Mouse (Mus musculus) midbrain, postnatal 0 days (tissue): ENCODE results near the gene Slc6a9. TPM values are rescaled to one million over a fixed set of nuclear protein-coding genes. Genes with fewer than 3 reads are reported as not detected.

Experiments used
- ATAC-seq: fragments of 200-750 bp; cut with Nextera tagmentation; 2 replicates; pipeline ENCODE4 v1.8.0; 2017; ENCODE audit warnings: moderate number of reproducible peaks, mild to moderate bottlenecking, moderate TSS enrichment, moderate library complexity; ENCODE audit not compliant: low FRiP score
- DNase-seq: peaks from one replicate; pipeline ENCODE4 v3.0.0-alpha.2; 2015; ENCODE audit warnings: low spot score
- H3K27ac ChIP-seq: fragments of 300-500 bp; sonication (generic); 2 replicates; pipeline ENCODE4 v1.5.1; 2014; ENCODE audit warnings: low read depth, mild to moderate bottlenecking, low read length, mixed read lengths
- H3K27me3 ChIP-seq: fragments of 300-500 bp; sonication (generic); 2 replicates; pipeline ENCODE4 v1.6.1; 2014; ENCODE audit warnings: low read length, control low read depth, mixed read lengths; ENCODE audit not compliant: insufficient read depth
- H3K36me3 ChIP-seq: fragments of 300-500 bp; sonication (generic); 2 replicates; pipeline ENCODE4 v1.6.1; 2014; ENCODE audit warnings: low read length, control low read depth, mixed read lengths; ENCODE audit not compliant: insufficient read depth
- H3K4me1 ChIP-seq: fragments of 300-500 bp; sonication (generic); 2 replicates; pipeline ENCODE4 v1.6.1; 2014; ENCODE audit warnings: mild to moderate bottlenecking, control low read depth, antibody characterized with exemption, low read length, mixed read lengths; ENCODE audit not compliant: insufficient read depth
- H3K4me2 ChIP-seq: fragments of 300-500 bp; sonication (generic); 2 replicates; pipeline ENCODE4 v1.6.1; 2014; ENCODE audit warnings: low read depth, mild to moderate bottlenecking, low read length, mixed read lengths; ENCODE audit not compliant: poor library complexity, severe bottlenecking
- H3K4me3 ChIP-seq: fragments of 300-500 bp; sonication (generic); 2 replicates; pipeline ENCODE4 v1.5.1; 2014; ENCODE audit warnings: low read depth, mild to moderate bottlenecking, low read length, moderate library complexity
- H3K9ac ChIP-seq: fragments of 300-500 bp; sonication (generic); replicated peaks from 2 replicates; pipeline ENCODE4 v1.6.1; 2014; ENCODE audit warnings: mild to moderate bottlenecking, low read length, moderate library complexity, mixed read lengths; ENCODE audit not compliant: poor library complexity, severe bottlenecking
- H3K9me3 ChIP-seq: fragments of 300-500 bp; sonication (generic); 2 replicates; pipeline ENCODE4 v1.6.1; 2016; ENCODE audit warnings: low read length, control low read depth
- CTCF ChIP-seq: IDR thresholded peaks from 2 replicates; pipeline ENCODE4 v1.5.1; 2016; ENCODE audit warnings: antibody characterized with exemption, mild to moderate bottlenecking
- WGBS: fragments of 180-500 bp; shearing (Covaris S2); extraction: QIAGEN DNeasy Blood & Tissue Kit; methylation state at CpG from one replicate; pipeline ENCODE4 v1.1.7; 2014; 5-methylcytosine and 5-hydroxymethylcytosine counted together
- polyA plus RNA-seq: library from polyadenylated mRNA; unstranded; fragments of >200 nt; fragmentation: Nextera tagmentation; extraction: Ambion mirVana; gene quantifications from 2 replicates; pipeline ENCODE4 v1.2.1, GENCODE M21; 2015
- total RNA-seq: library from RNA; depleted of rRNA; stranded (reverse); fragments of >200 nt; gene quantifications from 2 replicates; pipeline ENCODE4 v1.2.3, GENCODE M21; 2014

The Slc6a9 gene
- total and polyA plus RNA-seq, 2 experiments from 2014 or later = 58.7 to 105 TPM

DNA sequence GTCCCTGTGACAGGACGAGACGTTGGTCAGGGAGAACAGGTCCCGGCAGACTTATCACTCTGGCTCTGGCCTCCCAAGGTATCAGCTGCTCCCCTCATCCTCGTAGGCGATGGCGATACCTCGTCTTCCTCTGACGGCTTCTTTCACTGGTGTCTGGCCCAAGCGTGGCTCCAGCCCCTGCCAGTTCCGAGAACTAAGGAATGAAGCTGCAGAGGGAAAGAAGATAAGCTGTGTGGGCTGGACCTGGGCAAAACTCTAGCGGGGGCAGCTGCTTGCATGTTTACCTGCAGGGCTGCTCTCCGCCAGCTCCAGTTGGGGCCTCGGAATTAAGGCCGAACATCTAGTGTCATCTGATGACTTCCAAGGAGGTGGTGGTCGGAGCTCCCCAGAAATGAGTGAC is 55.2 kb downstream of the Slc6a9 start:
- Histone ChIP-seq H3K27ac (no peak overlapping the region), H3K27me3 (no peaks in the 10 kb centered on the region), H3K36me3 (peaks cover 28% of the 10 kb centered on the region), H3K4me3 (no peak overlapping the region), H3K9ac (no peak overlapping the region), H3K9me3 (no peaks in the 10 kb centered on the region), H3K4me1 (peaks cover 10% of the 10 kb centered on the region), H3K4me2 (no peak overlapping the region)
- no peak for DNase-seq
- no peak for TF ChIP-seq CTCF
- 91% methylated on average over 15 of the region's 15 CpGs for WGBS
- ATAC-seq = no peak

DNA sequence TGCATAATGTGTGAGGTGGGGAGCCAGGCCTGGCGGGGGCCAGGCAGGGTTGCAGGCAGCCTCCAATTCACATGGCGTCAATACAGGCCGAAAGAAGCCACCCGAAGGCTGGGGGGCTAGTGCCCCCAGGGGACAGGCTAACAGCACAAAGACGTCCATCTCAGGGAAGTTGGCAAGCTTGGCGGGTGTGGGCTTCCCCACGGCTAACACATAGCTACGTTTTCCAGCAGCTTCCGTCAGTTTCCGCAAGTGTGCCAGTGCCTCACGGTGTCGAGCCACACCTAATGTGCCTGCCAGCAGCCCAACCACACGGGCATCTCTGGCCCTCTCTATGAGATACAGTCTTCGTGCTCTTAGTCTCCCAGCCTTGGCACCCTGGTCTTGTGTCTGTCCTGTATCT is 55.7 kb downstream of the Slc6a9 start:
- WGBS = 91% methylated on average over 14 of the region's 14 CpGs
- H3K9me3 ChIP-seq = no peaks in the 10 kb centered on the region
- no peak for DNase-seq
- H3K4me1 ChIP-seq = peaks cover 10% of the 10 kb centered on the region; the same call in 1 of the 2 replicates
- H3K36me3 ChIP-seq = peaks cover 26% of the 10 kb centered on the region
- no peak for TF ChIP-seq CTCF
- H3K27ac ChIP-seq = no peak overlapping the region
- no peak overlapping the region for H3K9ac ChIP-seq
- no peaks in the 10 kb centered on the region for H3K27me3 ChIP-seq
- ATAC-seq = no peak
- no peak overlapping the region for H3K4me2 ChIP-seq
- H3K4me3 ChIP-seq = no peak overlapping the region

DNA sequence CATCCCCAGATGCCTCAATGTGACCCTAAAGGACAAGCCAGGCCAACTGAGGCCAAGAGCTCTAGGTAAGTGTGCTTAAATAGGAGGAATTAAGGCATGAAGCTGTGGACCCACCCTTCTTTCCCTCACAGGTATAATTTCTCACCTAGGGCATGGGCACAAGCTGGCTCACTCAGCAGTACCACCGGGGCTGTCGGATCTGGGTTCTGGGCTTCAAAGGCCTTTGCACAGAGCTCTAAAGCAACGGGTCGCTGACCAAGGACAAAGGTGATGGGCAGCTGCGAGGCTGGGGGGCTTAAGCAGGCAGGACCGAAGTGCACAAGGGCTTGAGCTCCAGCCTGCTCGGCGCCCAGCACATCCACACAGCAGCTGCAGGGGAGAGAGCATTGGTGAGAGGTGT is 56.4 kb downstream of the Slc6a9 start:
- Histone ChIP-seq H3K36me3 (peaks cover 20% of the 10 kb centered on the region), H3K27me3 (no peaks in the 10 kb centered on the region), H3K4me1 (peaks cover 10% of the 10 kb centered on the region; the same call in 1 of the 2 replicates), H3K27ac (no peak overlapping the region), H3K9ac (no peak overlapping the region), H3K9me3 (no peaks in the 10 kb centered on the region), H3K4me2 (peak overlapping the region; percentile 97), H3K4me3 (no peak overlapping the region)
- no peak for TF ChIP-seq CTCF
- WGBS = 47% methylated on average over 8 of the region's 8 CpGs
- ATAC-seq = no peak
- no peak for DNase-seq

DNA sequence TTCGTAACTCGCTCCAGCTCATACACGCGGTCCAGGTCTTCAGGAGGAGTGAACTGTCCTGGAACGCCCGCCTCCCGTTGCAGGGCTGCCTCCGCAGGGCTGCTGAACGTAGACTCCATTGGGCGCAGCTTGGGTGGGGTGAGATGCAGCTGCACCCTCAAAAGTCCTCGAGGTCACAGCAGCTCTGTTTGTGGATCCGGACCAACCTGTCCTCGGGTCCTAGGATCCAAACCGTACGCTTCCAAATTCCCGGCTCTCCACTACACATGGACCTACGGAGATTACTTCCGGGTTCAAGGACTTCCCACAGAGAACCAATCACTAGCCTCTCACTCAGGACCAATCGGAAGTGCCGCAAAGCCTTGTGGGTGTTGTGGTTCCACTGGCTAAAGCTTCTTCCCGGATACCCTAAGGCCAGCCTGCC is 57.4 kb downstream of the Slc6a9 start, which contains the start of gene Dph2:
TSS of gene Dph2 (minus strand) at position 295 of the 424 bp plus-strand sequence.
- H3K4me3 ChIP-seq = peak within 1 kb of the TSS; percentile 68
- H3K27ac ChIP-seq = no peak within 1 kb of the TSS
- no peaks in the 10 kb centered on the region for H3K27me3 ChIP-seq
- peaks cover 29% of the 10 kb centered on the region for H3K36me3 ChIP-seq
- DNase-seq (peak; percentile 96), ATAC-seq (peak; percentile 83)
- no peaks in the 10 kb centered on the region for H3K9me3 ChIP-seq
- peaks cover 6% of the 10 kb centered on the region; the same call in 1 of the 2 replicates for H3K4me1 ChIP-seq
- H3K9ac ChIP-seq = peak within 1 kb of the TSS; percentile 59
- WGBS = 0% methylated on average over 21 of the region's 21 CpGs
- no peak for TF ChIP-seq CTCF
- peak within 1 kb of the TSS; percentile 97 for H3K4me2 ChIP-seq

DNA sequence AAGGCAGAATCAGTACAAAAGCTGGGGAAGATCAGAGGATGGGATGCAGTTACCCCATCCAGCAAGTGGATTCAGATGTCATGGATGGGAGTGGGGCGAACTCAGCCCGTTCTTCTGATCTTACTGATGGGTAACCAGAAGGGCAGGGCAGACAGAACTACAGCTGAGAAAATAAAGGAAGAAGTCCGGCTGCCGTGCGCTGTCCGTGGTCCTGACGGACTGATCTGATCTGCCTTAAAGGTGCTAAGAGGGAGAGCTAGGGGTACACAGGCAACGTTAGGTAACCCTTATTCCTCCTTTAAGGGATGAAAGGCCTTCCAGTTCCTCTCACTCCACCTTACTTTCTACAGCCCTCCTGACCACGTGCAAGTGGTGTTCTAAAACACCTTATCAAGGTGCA is 59.1 kb downstream of the Slc6a9 start:
- DNase-seq (no peak), ATAC-seq (no peak)
- Histone ChIP-seq H3K27me3 (no peaks in the 10 kb centered on the region), H3K4me1 (peaks cover 3% of the 10 kb centered on the region; the same call in 1 of the 2 replicates), H3K27ac (no peak overlapping the region), H3K4me3 (no peak overlapping the region), H3K36me3 (peaks cover 39% of the 10 kb centered on the region), H3K9ac (no peak overlapping the region), H3K9me3 (no peaks in the 10 kb centered on the region), H3K4me2 (no peak overlapping the region)
- TF ChIP-seq CTCF = no peak
- 29% methylated on average over 9 of the region's 9 CpGs for WGBS

DNA sequence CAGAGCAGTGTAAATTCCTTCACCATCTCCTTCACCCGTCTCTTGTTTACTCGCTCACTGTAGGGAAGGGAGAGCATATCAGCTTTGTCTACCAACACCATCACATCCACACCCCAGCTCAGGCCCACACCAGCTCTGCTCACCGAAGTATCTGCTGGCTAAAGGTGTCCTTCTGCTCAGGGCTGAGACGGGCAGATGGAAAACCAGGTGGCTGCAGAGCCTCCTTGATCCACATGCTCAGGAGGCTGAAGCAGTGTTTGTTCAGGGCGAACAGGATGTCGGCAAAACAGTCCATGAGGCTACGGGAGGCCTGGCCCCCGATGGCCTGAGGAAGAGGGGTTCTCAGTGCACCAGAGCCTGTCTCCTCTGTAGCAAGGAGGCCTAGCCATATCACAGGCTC is 60.3 kb downstream of the Slc6a9 start:
- WGBS = 96% methylated on average over 8 of the region's 8 CpGs
- TF ChIP-seq CTCF = no peak

More for the DNA sequence above, 60.3 kb downstream of the Slc6a9 start:
- Histone ChIP-seq H3K27ac (no peak overlapping the region), H3K9me3 (no peaks in the 10 kb centered on the region), H3K27me3 (no peaks in the 10 kb centered on the region), H3K9ac (no peak overlapping the region), H3K4me2 (no peak overlapping the region), H3K4me3 (no peak overlapping the region), H3K4me1 (peaks cover 3% of the 10 kb centered on the region; the same call in 1 of the 2 replicates), H3K36me3 (peaks cover 44% of the 10 kb centered on the region)
- ATAC-seq (no peak), DNase-seq (no peak)
